Mouse (Mus musculus) intestine, embryonic 16.5 days (tissue): ENCODE measurements around the gene Map3k10. TPM values are rescaled to one million over a fixed set of nuclear protein-coding genes. Genes with fewer than 3 reads are reported as not detected.
A peak's percentile ranks its signal among the peaks of the same experiment; 100 is the strongest.

ENCODE experiments used
- ATAC-seq: fragments of 200-750 bp; cut with Nextera tagmentation; 2 replicates; pipeline ENCODE4 v1.8.0; 2017; ENCODE audit warnings: moderate TSS enrichment, moderate library complexity
- H3K27ac ChIP-seq: fragments of 300-500 bp; sonication (generic); 2 replicates; pipeline ENCODE4 v1.5.1; 2014; ENCODE audit warnings: mild to moderate bottlenecking, low read length
- H3K27me3 ChIP-seq: fragments of 300-500 bp; sonication (generic); replicated peaks from 2 replicates; pipeline ENCODE4 v1.6.1; 2014; ENCODE audit warnings: low read length, control low read depth, mixed read lengths; ENCODE audit not compliant: control insufficient read depth, insufficient read depth
- H3K36me3 ChIP-seq: fragments of 300-500 bp; sonication (generic); 2 replicates; pipeline ENCODE4 v1.6.1; 2014; ENCODE audit warnings: low read length, control low read depth; ENCODE audit not compliant: control insufficient read depth, insufficient read depth
- H3K4me1 ChIP-seq: fragments of 300-500 bp; sonication (generic); 2 replicates; pipeline ENCODE4 v1.6.1; 2014; ENCODE audit warnings: low read length, control low read depth, mixed read lengths; ENCODE audit not compliant: control insufficient read depth, insufficient read depth
- H3K4me2 ChIP-seq: fragments of 300-500 bp; sonication (generic); 2 replicates; pipeline ENCODE4 v1.6.1; 2014; ENCODE audit warnings: low read depth, low read length, control low read depth
- H3K4me3 ChIP-seq: fragments of 300-500 bp; sonication (generic); 2 replicates; pipeline ENCODE4 v1.5.1; 2014; ENCODE audit warnings: mild to moderate bottlenecking, low read length
- H3K9ac ChIP-seq: fragments of 300-500 bp; sonication (generic); 2 replicates; pipeline ENCODE4 v1.6.1; 2014; ENCODE audit warnings: low read depth, low read length
- H3K9me3 ChIP-seq: fragments of 300-500 bp; sonication (generic); 2 replicates; pipeline ENCODE4 v1.6.1; 2016; ENCODE audit warnings: low read length, control low read depth; ENCODE audit not compliant: control insufficient read depth
- WGBS: fragments of 180-500 bp; shearing (Covaris S2); extraction: QIAGEN DNeasy Blood & Tissue Kit; methylation state at CpG from one replicate; pipeline ENCODE4 v1.1.7; 2014; 5-methylcytosine and 5-hydroxymethylcytosine counted together
- polyA plus RNA-seq: library from polyadenylated mRNA; unstranded; fragments of >200 nt; fragmentation: Nextera tagmentation; extraction: Ambion mirVana; gene quantifications from 2 replicates; pipeline ENCODE4 v1.2.1, GENCODE M21; 2015

Gene Map3k10
- polyA plus RNA-seq, 1 experiment from 2014 or later, result 2.2 TPM

- Histone ChIP-seq H3K27ac (no peak overlapping the region), H3K27me3 (peaks cover 38% of the 10 kb centered on the region), H3K9me3 (no peaks in the 10 kb centered on the region), H3K4me1 (peaks cover 4% of the 10 kb centered on the region), H3K4me2 (no peak overlapping the region), H3K36me3 (0 out of 2 replicates have a peak, but pooled peaks cover 5% of the 10 kb centered on the region), H3K9ac (no peak overlapping the region), H3K4me3 (no peak overlapping the region)
- no peak for ATAC-seq
- WGBS, result 37% methylated on average over 53 of the region's 53 CpGs
Observed at GRCm38 (mm10) chr7:27657824-27658395, 16.5 kb downstream of the Map3k10 start.

GRCm38 (mm10) chr7:27656600-27656999 is 17.8 kb downstream of the Map3k10 start:
- H3K9ac ChIP-seq, result no peak overlapping the region
- peaks cover 4% of the 10 kb centered on the region for H3K4me1 ChIP-seq
- H3K9me3 ChIP-seq, result no peaks in the 10 kb centered on the region
- H3K27me3 ChIP-seq, result peaks cover 44% of the 10 kb centered on the region
- 0 out of 2 replicates have a peak, but pooled peaks cover 5% of the 10 kb centered on the region for H3K36me3 ChIP-seq
- H3K27ac ChIP-seq, result no peak overlapping the region
- no peak for ATAC-seq
- H3K4me2 ChIP-seq, result no peak overlapping the region
- H3K4me3 ChIP-seq, result no peak overlapping the region
- 89% methylated on average over 16 of the region's 16 CpGs for WGBS

- 52% methylated on average over 11 of the region's 11 CpGs for WGBS
- peaks cover 4% of the 10 kb centered on the region for H3K4me1 ChIP-seq
- H3K9me3 ChIP-seq, result no peaks in the 10 kb centered on the region
- no peak overlapping the region for H3K9ac ChIP-seq
- H3K36me3 ChIP-seq, result 0 out of 2 replicates have a peak, but pooled peaks cover 5% of the 10 kb centered on the region
- H3K27me3 ChIP-seq, result peaks cover 44% of the 10 kb centered on the region
- H3K27ac ChIP-seq, result no peak overlapping the region
- no peak overlapping the region for H3K4me3 ChIP-seq
- ATAC-seq, result no peak
- H3K4me2 ChIP-seq, result no peak overlapping the region
Observed at GRCm38 (mm10) chr7:27655545-27655944, 18.9 kb downstream of the Map3k10 start.

GRCm38 (mm10) chr7:27654607-27655276 is 19.7 kb downstream of the Map3k10 start:
- H3K36me3 ChIP-seq, result 0 out of 2 replicates have a peak, but pooled peaks cover 5% of the 10 kb centered on the region
- no peaks in the 10 kb centered on the region for H3K9me3 ChIP-seq
- 61% methylated on average over 20 of the region's 20 CpGs for WGBS
- H3K4me1 ChIP-seq, result peaks cover 4% of the 10 kb centered on the region
- ATAC-seq, result no peak
- no peak overlapping the region for H3K27ac ChIP-seq
- H3K27me3 ChIP-seq, result peaks cover 44% of the 10 kb centered on the region
- no peak overlapping the region for H3K4me3 ChIP-seq
- no peak overlapping the region for H3K4me2 ChIP-seq
- H3K9ac ChIP-seq, result no peak overlapping the region

- peak within 1 kb of the TSS; percentile 45 for H3K4me2 ChIP-seq
- H3K4me1 ChIP-seq, result peaks cover 4% of the 10 kb centered on the region
- H3K4me3 ChIP-seq, result peak within 1 kb of the TSS; percentile 30
- H3K27ac ChIP-seq, result no peak within 1 kb of the TSS
- no peak within 1 kb of the TSS; the same call in 1 of the 2 replicates for H3K9ac ChIP-seq
- peak; percentile 70 for ATAC-seq
- 3% methylated on average over 60 of the region's 62 CpGs for WGBS
- peaks cover 43% of the 10 kb centered on the region for H3K27me3 ChIP-seq
- no peaks in the 10 kb centered on the region for H3K9me3 ChIP-seq
- 0 out of 2 replicates have a peak, but pooled peaks cover 5% of the 10 kb centered on the region for H3K36me3 ChIP-seq
Observed at GRCm38 (mm10) chr7:27653681-27654437, 20.5 kb downstream of the Map3k10 start, which contains the start of gene Ttc9b. Gene Ttc9b, plus strand, starts transcription at chr7:27653915.

- Histone ChIP-seq H3K9ac (no peak overlapping the region), H3K27ac (no peak overlapping the region), H3K4me3 (no peak overlapping the region; the same call in 1 of the 2 replicates), H3K36me3 (no peaks in the 10 kb centered on the region), H3K9me3 (no peaks in the 10 kb centered on the region), H3K4me2 (no peak overlapping the region), H3K4me1 (peaks cover 4% of the 10 kb centered on the region), H3K27me3 (peaks cover 36% of the 10 kb centered on the region)
- ATAC-seq, result no peak
- WGBS, result 6% methylated on average over 10 of the region's 10 CpGs
Observed at GRCm38 (mm10) chr7:27650949-27651348, 23.4 kb downstream of the Map3k10 start.

- Histone ChIP-seq H3K4me3 (no peak overlapping the region), H3K4me1 (peaks cover 4% of the 10 kb centered on the region)
Observed at GRCm38 (mm10) chr7:27649723-27650122, 24.7 kb downstream of the Map3k10 start.

GRCm38 (mm10) chr7:27647281-27648002 is 27.0 kb downstream of the Map3k10 start:
- Histone ChIP-seq H3K4me1 (no peaks in the 10 kb centered on the region), H3K9ac (no peak overlapping the region), H3K4me3 (no peak overlapping the region), H3K27ac (no peak overlapping the region), H3K9me3 (no peaks in the 10 kb centered on the region), H3K4me2 (no peak overlapping the region), H3K27me3 (peaks cover 2% of the 10 kb centered on the region; the same call in 1 of the 2 replicates), H3K36me3 (no peaks in the 10 kb centered on the region)
- no peak for ATAC-seq
- WGBS, result 80% methylated on average over 6 of the region's 6 CpGs

More at GRCm38 (mm10) chr7:27649723-27650122, 24.7 kb downstream of the Map3k10 start:
- Histone ChIP-seq H3K4me2 (no peak overlapping the region), H3K9me3 (no peaks in the 10 kb centered on the region), H3K9ac (no peak overlapping the region), H3K27ac (no peak overlapping the region), H3K27me3 (peaks cover 25% of the 10 kb centered on the region), H3K36me3 (no peaks in the 10 kb centered on the region)
- ATAC-seq, result no peak
- 83% methylated on average over 11 of the region's 11 CpGs for WGBS

- no peaks in the 10 kb centered on the region for H3K9me3 ChIP-seq
- no peak overlapping the region for H3K4me3 ChIP-seq
- H3K9ac ChIP-seq, result no peak overlapping the region
- H3K36me3 ChIP-seq, result no peaks in the 10 kb centered on the region
- no peak overlapping the region for H3K4me2 ChIP-seq
- H3K4me1 ChIP-seq, result no peaks in the 10 kb centered on the region
- WGBS, result 83% methylated on average over 7 of the region's 7 CpGs
- H3K27me3 ChIP-seq, result no peaks in the 10 kb centered on the region; the same call in 1 of the 2 replicates
- ATAC-seq, result no peak
- H3K27ac ChIP-seq, result no peak overlapping the region
Observed at GRCm38 (mm10) chr7:27646516-27646915, 27.9 kb downstream of the Map3k10 start.
